Comparison of ENCODE assay signal across 19 mouse cellular contexts in genomic region chr1:133460996-133461395, GRCm38 (mm10). TPM values are rescaled to one million over a fixed set of nuclear protein-coding genes. Genes with fewer than 3 reads are reported as not detected.
A peak's percentile ranks its signal among the peaks of the same experiment; 100 is the strongest.
DNase-seq lines count a peak whose midpoint lies in the region; ATAC-seq and TF ChIP-seq lines count a peak whose summit lies in the region.
"Had no signal": no experiment of that assay in that cellular context is flagged by ENCODE, and none has a peak within 500 bp of the region (broad histone marks: within the 10 kb centered on the region; RNA-seq: fewer than 3 reads in every experiment).

No protein-coding gene starts in this region.

- H3K4me3 ChIP-seq in small intestine, adult 2 months (ENCODE audit: low read depth, low read length): no peak overlapping the region
- H3K4me3 ChIP-seq in intestine, postnatal 0 days (ENCODE audit: low read depth, low read length): no peak overlapping the region
- H3K4me3 ChIP-seq: embryonic facial prominence, embryonic 10.5 days; embryonic facial prominence, embryonic 12.5 days; forebrain, embryonic 13.5 days; forebrain, embryonic 15.5 days had no signal

- no peak for ATAC-seq in intestine, postnatal 0 days
- ATAC-seq: activated CD4-positive, CD25-positive, alpha-beta regulatory T cell, adult 4 months; forebrain, embryonic 13.5 days; forebrain, embryonic 15.5 days; forebrain, postnatal 0 days; Patski had no signal

- DNase-seq in cerebellum, postnatal 14 days: peak; percentile 57 to 70
- DNase-seq in cerebellum, adult 8-10 months: no peak
- peak; percentile 27 for DNase-seq in retina, postnatal 1 day
- DNase-seq in retina, embryonic 14.5 days (ENCODE audit: low spot score): no peak
- DNase-seq: adrenal gland, adult 8-10 months; adrenal gland, postnatal 14 days; adrenal gland, postnatal 36 days; cerebellum, adult 11-12 months; cerebellum, adult 9-10 months; cerebellum, postnatal 25 days; forebrain, postnatal 0 days had no signal

- H3K4me2 ChIP-seq in intestine, postnatal 0 days (replicated peaks; ENCODE audit: low read depth): no peak overlapping the region
- H3K4me2 ChIP-seq: embryonic facial prominence, embryonic 12.5 days; forebrain, embryonic 13.5 days; forebrain, embryonic 15.5 days had no signal

- no peaks in the 10 kb centered on the region for H3K9me3 ChIP-seq in intestine, postnatal 0 days (ENCODE audit: control insufficient read depth)
- H3K9me3 ChIP-seq: embryonic facial prominence, embryonic 10.5 days; embryonic facial prominence, embryonic 12.5 days; forebrain, embryonic 13.5 days; forebrain, embryonic 15.5 days had no signal

- TF ChIP-seq POLR2A in small intestine, adult 2 months (IDR thresholded peaks at IDR 0.05; ENCODE audit: low read depth, low read length): no peak

- no peak for TF ChIP-seq CTCF in small intestine, adult 2 months (IDR thresholded peaks at IDR 0.05; ENCODE audit: extremely low read depth, insufficient read length, insufficient replicate concordance, low read depth, low read length)
- no peak for TF ChIP-seq CTCF in intestine, postnatal 0 days (IDR thresholded peaks at IDR 0.05; ENCODE audit: low read depth)

- H3K27me3 ChIP-seq in small intestine, adult 2 months (ENCODE audit: control insufficient read depth, insufficient read depth, low read length): no peaks in the 10 kb centered on the region
- no peaks in the 10 kb centered on the region for H3K27me3 ChIP-seq in intestine, postnatal 0 days (replicated peaks; ENCODE audit: control insufficient read depth, insufficient read depth, low read length)
- H3K27me3 ChIP-seq: embryonic facial prominence, embryonic 12.5 days; forebrain, embryonic 13.5 days; forebrain, embryonic 15.5 days had no signal

- H3K9ac ChIP-seq in intestine, postnatal 0 days (ENCODE audit: low read depth, low read length): no peak overlapping the region
- H3K9ac ChIP-seq: embryonic facial prominence, embryonic 12.5 days; forebrain, embryonic 13.5 days; forebrain, embryonic 15.5 days; forebrain, postnatal 0 days had no signal

- peak overlapping the region; percentile 49 for H3K27ac ChIP-seq in small intestine, adult 2 months (ENCODE audit: insufficient read depth, low read depth, low read length)
- H3K27ac ChIP-seq in intestine, postnatal 0 days (ENCODE audit: low read depth, low read length): no peak overlapping the region
- H3K27ac ChIP-seq: embryonic facial prominence, embryonic 10.5 days; embryonic facial prominence, embryonic 12.5 days; forebrain, embryonic 13.5 days; forebrain, embryonic 15.5 days had no signal

- peaks cover 7% of the 10 kb centered on the region; the same call in 1 of the 2 replicates for H3K4me1 ChIP-seq in small intestine, adult 2 months (ENCODE audit: control insufficient read depth, insufficient read depth, insufficient read length, low read length)
- H3K4me1 ChIP-seq in intestine, postnatal 0 days (replicated peaks; ENCODE audit: control insufficient read depth, insufficient read depth, low read length): no peaks in the 10 kb centered on the region
- H3K4me1 ChIP-seq: embryonic facial prominence, embryonic 10.5 days; embryonic facial prominence, embryonic 12.5 days; forebrain, embryonic 13.5 days; forebrain, embryonic 15.5 days had no signal

- H3K36me3 ChIP-seq in small intestine, adult 2 months (ENCODE audit: control insufficient read depth, insufficient read depth, low read length): no peaks in the 10 kb centered on the region
- no peaks in the 10 kb centered on the region for H3K36me3 ChIP-seq in intestine, postnatal 0 days (ENCODE audit: control insufficient read depth, insufficient read depth)
- H3K36me3 ChIP-seq: embryonic facial prominence, embryonic 10.5 days; embryonic facial prominence, embryonic 12.5 days; forebrain, embryonic 15.5 days had no signal

RNA-seq across cellular contexts. Expression of gene Sox13, which starts 36.8 kb away (rescaled TPM):
- 46.7 and 189 TPM in 2 replicates for polyA plus RNA-seq in small intestine, adult 2 months (2012; rRNA removed)
- 12.3 and 12.6 TPM in 2 replicates for polyA plus RNA-seq in intestine, postnatal 0 days (2015; fragmentation: Nextera tagmentation; extraction: Ambion mirVana)
- polyA plus RNA-seq: activated CD4-positive, CD25-positive, alpha-beta regulatory T cell, adult 4 months had no signal

Comparison
In these comparisons a context has a peak if more than half of its experiments do, and no peak if none do; other contexts are left out.
1. DNase-seq: peak in cerebellum, postnatal 14 days (2 of 2) and retina, postnatal 1 day (single experiment); none in cerebellum, adult 8-10 months (single experiment) and retina, embryonic 14.5 days (single experiment).